Mouse (Mus musculus) intestine, embryonic 14.5 days (tissue): ENCODE data around the gene Slc44a3. TPM values are rescaled to one million over a fixed set of nuclear protein-coding genes. Genes with fewer than 3 reads are reported as not detected.

ENCODE experiments used
- ATAC-seq: fragments of 200-750 bp; cut with Nextera tagmentation; replicated peaks from 2 replicates; pipeline ENCODE4 v1.8.0; 2017; ENCODE audit warnings: low read depth, moderate number of reproducible peaks, moderate TSS enrichment, moderate library complexity; ENCODE audit not compliant: low FRiP score, low TSS enrichment
- DNase-seq: peaks from one replicate; pipeline ENCODE4 v3.0.0-alpha.2; 2018; ENCODE audit warnings: low spot score
- H3K27ac ChIP-seq: fragments of 300-500 bp; sonication (generic); 2 replicates; pipeline ENCODE4 v1.5.1; 2014; ENCODE audit warnings: low read depth, mild to moderate bottlenecking, control low read depth
- H3K27me3 ChIP-seq: fragments of 300-500 bp; sonication (generic); replicated peaks from 2 replicates; pipeline ENCODE4 v1.6.1; 2014; ENCODE audit warnings: low read length, control low read depth; ENCODE audit not compliant: control insufficient read depth, insufficient read depth
- H3K36me3 ChIP-seq: fragments of 300-500 bp; sonication (generic); 2 replicates; pipeline ENCODE4 v1.6.1; 2014; ENCODE audit warnings: low read length, control low read depth; ENCODE audit not compliant: control insufficient read depth, insufficient read depth
- H3K4me1 ChIP-seq: fragments of 300-500 bp; sonication (generic); replicated peaks from 2 replicates; pipeline ENCODE4 v1.6.1; 2014; ENCODE audit warnings: low read length, control low read depth, mixed read lengths; ENCODE audit not compliant: control insufficient read depth, insufficient read depth
- H3K4me2 ChIP-seq: fragments of 300-500 bp; sonication (generic); 2 replicates; pipeline ENCODE4 v1.6.1; 2014; ENCODE audit warnings: low read length
- H3K4me3 ChIP-seq: fragments of 300-500 bp; sonication (generic); 2 replicates; pipeline ENCODE4 v1.5.1; 2014; ENCODE audit warnings: low read depth, low read length, control low read depth, mixed read lengths
- H3K9ac ChIP-seq: fragments of 300-500 bp; sonication (generic); 2 replicates; pipeline ENCODE4 v1.6.1; 2014; ENCODE audit warnings: mild to moderate bottlenecking, low read length
- H3K9me3 ChIP-seq: fragments of 300-500 bp; sonication (generic); 2 replicates; pipeline ENCODE4 v1.6.1; 2016; ENCODE audit warnings: low read length, control low read depth; ENCODE audit not compliant: control insufficient read depth
- WGBS: fragments of 180-500 bp; shearing (Covaris S2); extraction: QIAGEN DNeasy Blood & Tissue Kit; methylation state at CpG from one replicate; pipeline ENCODE4 v1.1.7; 2014; 5-methylcytosine and 5-hydroxymethylcytosine counted together
- polyA plus RNA-seq: library from polyadenylated mRNA; unstranded; fragments of >200 nt; fragmentation: Nextera tagmentation; extraction: Ambion mirVana; gene quantifications from 2 replicates; pipeline ENCODE4 v1.2.1, GENCODE M21; 2014

The Slc44a3 gene
- polyA plus RNA-seq, 1 experiment from 2014 or later: 34.4 TPM

DNA sequence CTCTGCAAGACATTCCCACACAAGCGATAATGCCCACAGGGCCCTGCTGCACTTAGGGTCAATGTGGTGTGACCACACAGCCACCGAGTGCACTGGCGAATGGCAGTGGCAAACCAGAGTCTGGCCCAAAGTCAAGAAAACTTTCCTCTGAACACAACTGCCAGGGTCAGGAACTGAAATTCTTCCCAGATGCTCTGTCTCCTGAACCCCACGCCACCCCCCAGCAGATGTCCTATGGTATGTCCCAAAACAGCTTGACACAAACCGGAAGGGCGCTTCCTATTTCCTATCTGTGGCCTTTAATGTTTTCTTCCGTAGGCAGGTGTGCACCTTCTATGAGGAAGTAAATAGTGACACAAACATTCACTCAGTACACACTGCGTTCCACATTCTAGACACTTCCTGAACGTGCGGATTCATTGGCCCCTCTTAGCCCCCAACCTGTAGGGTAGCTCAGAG is 65.1 kb downstream of the Slc44a3 start:
- Histone ChIP-seq H3K9ac (no peak overlapping the region), H3K9me3 (no peaks in the 10 kb centered on the region), H3K36me3 (no peaks in the 10 kb centered on the region), H3K4me3 (no peak overlapping the region), H3K4me2 (no peak overlapping the region), H3K27ac (no peak overlapping the region), H3K27me3 (no peaks in the 10 kb centered on the region), H3K4me1 (peaks cover 18% of the 10 kb centered on the region)
- 84% methylated on average over 10 of the region's 10 CpGs for WGBS
- ATAC-seq: no peak
- DNase-seq: no peak

DNA sequence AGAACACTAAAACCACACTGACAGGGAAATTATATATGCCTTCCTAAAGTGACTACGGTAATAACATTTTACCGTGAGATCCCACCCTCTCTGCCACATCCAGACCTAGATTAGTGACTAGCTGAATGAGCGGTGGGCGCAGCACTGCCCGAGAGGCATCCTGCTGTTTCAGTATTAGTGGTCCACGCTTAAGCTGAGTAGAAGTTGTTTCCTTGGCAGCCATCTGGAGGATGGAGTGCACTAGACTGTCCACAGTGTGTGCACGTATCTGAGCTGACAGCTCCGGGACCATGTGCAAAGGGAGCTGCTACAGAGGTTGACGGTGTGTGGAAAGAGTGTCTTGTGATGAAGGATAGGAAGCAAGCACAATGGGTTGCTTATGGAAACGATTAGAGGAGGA is 66.4 kb downstream of the Slc44a3 start:
- 77% methylated on average over 10 of the region's 10 CpGs for WGBS
- 0 out of 2 replicates have a peak, but pooled peaks cover 4% of the 10 kb centered on the region for H3K36me3 ChIP-seq
- H3K4me1 ChIP-seq: peaks cover 18% of the 10 kb centered on the region
- no peak overlapping the region for H3K9ac ChIP-seq
- H3K9me3 ChIP-seq: no peaks in the 10 kb centered on the region
- H3K27me3 ChIP-seq: no peaks in the 10 kb centered on the region
- ATAC-seq: no peak
- no peak overlapping the region for H3K27ac ChIP-seq
- no peak for DNase-seq
- no peak overlapping the region for H3K4me2 ChIP-seq
- H3K4me3 ChIP-seq: no peak overlapping the region

DNA sequence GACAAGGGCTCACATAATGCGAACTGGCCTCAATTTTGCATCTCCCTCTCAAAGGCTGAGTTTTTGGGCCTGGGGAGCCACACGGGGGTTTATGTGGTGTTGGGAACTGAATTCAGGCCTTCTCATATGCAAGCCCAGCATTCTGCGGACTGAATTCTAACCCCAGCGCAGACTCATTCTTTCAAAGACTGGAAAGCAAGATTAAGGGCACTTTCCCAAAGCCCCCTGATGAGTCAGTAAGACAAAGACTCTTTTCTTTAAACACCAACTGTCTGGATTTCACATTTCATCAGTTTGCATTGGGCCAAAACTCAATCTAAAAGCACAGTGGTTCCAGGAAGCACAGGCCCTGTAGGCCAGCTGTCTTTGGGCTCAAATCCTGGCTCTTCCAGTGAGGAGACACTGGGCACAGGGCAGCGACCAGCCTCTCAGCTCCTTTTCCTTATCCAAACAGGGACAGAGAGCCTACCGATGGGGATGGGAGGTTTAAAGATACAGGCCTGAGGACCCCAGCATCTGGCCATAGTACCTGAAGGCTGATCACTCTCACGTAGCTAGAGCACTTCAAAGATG is 67.4 kb downstream of the Slc44a3 start:
- Histone ChIP-seq H3K9ac (no peak overlapping the region), H3K4me1 (peaks cover 13% of the 10 kb centered on the region), H3K27me3 (no peaks in the 10 kb centered on the region), H3K36me3 (peaks cover 13% of the 10 kb centered on the region), H3K9me3 (no peaks in the 10 kb centered on the region), H3K4me2 (no peak overlapping the region), H3K27ac (0 out of 2 replicates have a peak overlapping the region, but pooled peaks have one; percentile 7), H3K4me3 (no peak overlapping the region)
- ATAC-seq: no peak
- DNase-seq: no peak
- WGBS: 72% methylated on average over 7 of the region's 7 CpGs

DNA sequence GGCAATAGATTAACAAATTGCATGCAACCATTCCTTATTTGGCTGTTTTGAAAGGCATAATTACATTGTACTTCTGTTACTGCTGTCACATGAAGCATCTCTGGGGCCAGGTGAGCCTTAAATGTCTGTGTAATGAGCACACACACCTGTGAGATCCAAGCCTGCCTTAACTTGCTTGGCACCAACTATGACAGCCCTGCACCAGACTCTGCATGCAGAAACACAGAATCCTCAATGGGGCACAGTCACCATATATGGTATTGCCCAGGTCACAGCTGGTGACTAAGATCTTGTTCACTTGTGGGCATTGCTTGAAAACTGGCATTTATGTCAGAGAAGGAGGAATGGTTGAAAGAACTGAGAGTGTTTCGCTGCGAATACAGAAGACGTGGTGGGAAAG is 69.4 kb downstream of the Slc44a3 start:
- H3K4me3 ChIP-seq: no peak overlapping the region
- H3K4me1 ChIP-seq: no peaks in the 10 kb centered on the region
- H3K27ac ChIP-seq: no peak overlapping the region
- ATAC-seq: no peak
- H3K4me2 ChIP-seq: no peak overlapping the region
- H3K9me3 ChIP-seq: no peaks in the 10 kb centered on the region
- DNase-seq: no peak
- H3K27me3 ChIP-seq: no peaks in the 10 kb centered on the region
- no peak overlapping the region for H3K9ac ChIP-seq
- H3K36me3 ChIP-seq: peaks cover 34% of the 10 kb centered on the region
- WGBS: 90% methylated on average over 3 of the region's 3 CpGs

DNA sequence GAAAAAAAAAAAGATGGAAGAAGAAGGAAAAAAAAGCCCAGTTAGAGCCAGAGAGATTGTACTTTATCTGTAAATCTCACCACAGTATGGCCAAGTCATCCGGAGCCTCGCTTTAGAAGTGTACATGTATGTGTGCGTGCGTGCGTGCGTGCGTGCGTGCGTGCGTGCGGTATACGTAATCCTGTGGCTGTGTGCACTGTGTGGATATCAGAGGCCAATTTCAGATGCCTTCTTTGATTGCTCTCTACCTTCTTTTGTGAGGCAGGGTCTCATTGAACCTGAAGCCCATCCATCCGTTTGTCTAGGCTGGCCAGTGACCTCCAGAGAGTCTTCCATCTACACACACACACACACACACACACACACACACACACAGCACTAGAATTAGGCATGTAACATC is 70.7 kb downstream of the Slc44a3 start:
- no peak overlapping the region for H3K4me2 ChIP-seq
- no peak overlapping the region for H3K27ac ChIP-seq
- no peaks in the 10 kb centered on the region for H3K27me3 ChIP-seq
- no peak overlapping the region for H3K4me3 ChIP-seq
- WGBS: 94% methylated on average over 13 of the region's 13 CpGs
- no peak overlapping the region for H3K9ac ChIP-seq
- H3K9me3 ChIP-seq: no peaks in the 10 kb centered on the region
- no peak for ATAC-seq
- H3K4me1 ChIP-seq: no peaks in the 10 kb centered on the region
- H3K36me3 ChIP-seq: peaks cover 47% of the 10 kb centered on the region
- DNase-seq: no peak

DNA sequence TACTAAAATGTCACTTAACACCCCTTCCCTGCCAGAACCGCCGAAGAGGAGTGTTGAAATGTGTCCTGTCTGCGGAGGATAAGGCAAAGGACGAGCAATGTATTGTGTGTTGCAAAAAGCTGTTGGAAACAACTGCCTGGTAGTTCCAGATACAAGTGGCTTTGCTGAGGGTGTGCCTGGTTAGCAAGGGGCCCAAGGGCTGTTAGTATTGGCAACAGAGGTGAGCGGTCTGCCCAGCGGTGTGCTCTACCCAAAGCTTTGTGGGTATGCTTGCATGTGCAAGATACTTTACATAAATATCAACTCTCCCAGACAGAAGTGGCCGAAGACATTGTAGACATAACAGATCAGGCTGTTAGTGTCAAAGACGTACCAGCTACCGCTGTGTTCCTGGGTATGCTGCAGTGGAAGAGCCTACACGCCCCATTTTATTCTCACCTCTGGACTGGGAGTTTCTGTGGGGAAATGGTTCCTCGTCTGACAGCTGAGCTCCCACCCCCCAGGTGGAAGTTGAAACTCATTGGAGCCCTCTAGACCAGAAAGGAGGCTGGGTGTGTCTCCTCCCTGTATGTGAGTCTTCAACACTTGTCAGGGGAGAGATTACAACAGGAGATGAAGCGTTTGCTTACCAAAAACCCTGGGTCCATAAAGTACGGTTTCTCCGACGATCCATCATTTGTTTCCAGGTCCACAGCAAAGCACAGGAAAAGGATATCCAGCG is 71.6 kb downstream of the Slc44a3 start:
- H3K27ac ChIP-seq: no peak overlapping the region
- H3K27me3 ChIP-seq: no peaks in the 10 kb centered on the region
- no peak overlapping the region for H3K9ac ChIP-seq
- DNase-seq: no peak
- H3K9me3 ChIP-seq: no peaks in the 10 kb centered on the region
- H3K4me1 ChIP-seq: no peaks in the 10 kb centered on the region
- H3K4me3 ChIP-seq: no peak overlapping the region
- H3K4me2 ChIP-seq: no peak overlapping the region
- 74% methylated on average over 16 of the region's 16 CpGs for WGBS
- no peak; the same call in 1 of the 2 replicates for ATAC-seq
- H3K36me3 ChIP-seq: peaks cover 55% of the 10 kb centered on the region

DNA sequence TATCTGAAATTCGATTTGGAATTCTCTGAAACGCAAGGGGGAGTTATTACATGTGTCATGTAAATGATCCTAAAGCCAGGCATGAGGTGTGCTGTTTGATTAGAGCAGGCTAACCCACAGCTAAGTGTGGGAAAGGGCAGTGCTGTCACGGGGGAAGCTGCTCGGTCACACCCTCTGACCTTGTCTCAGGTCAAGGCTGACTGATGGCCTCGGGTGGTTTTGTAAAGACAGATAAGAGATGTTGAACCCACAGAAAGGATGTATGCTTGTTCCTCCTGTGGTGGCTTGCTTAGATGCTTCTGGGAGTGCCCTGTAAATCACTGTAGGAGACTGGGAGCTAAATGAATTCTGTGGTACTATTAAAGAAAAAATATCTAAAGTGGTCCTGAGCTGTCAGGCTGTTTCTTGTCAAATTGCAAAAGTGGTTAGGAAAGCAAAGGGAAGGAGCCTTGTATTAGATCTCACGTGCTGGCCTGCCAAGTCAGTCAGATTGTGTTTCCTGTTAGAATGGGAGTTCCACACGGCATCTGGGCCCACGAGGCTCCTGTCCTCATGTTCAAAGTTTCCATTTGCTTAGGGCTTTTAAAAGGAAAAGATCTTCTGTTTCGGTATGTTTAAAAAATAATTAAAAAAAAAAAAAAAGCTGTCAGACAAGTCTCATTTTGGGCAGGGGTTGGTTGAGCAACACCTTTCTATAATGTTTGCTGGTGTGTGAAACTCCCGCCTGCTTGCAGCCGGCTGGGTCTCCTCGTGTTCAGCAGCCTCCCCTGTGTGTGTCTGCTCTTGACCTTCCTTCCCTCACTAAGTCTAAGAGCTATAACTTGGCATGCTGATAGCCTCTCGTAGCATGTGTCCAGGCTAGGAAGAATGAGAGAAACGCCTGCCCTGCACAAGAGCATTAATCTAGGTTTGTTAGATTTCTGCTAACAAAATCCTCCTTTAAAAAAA is 73.4 kb downstream of the Slc44a3 start:
- Histone ChIP-seq H3K27ac (no peak overlapping the region), H3K4me1 (no peaks in the 10 kb centered on the region), H3K9ac (no peak overlapping the region), H3K9me3 (no peaks in the 10 kb centered on the region), H3K36me3 (peaks cover 73% of the 10 kb centered on the region), H3K4me3 (no peak overlapping the region), H3K4me2 (no peak overlapping the region), H3K27me3 (no peaks in the 10 kb centered on the region)
- ATAC-seq (no peak), DNase-seq (no peak)
- WGBS: 56% methylated on average over 14 of the region's 14 CpGs

DNA sequence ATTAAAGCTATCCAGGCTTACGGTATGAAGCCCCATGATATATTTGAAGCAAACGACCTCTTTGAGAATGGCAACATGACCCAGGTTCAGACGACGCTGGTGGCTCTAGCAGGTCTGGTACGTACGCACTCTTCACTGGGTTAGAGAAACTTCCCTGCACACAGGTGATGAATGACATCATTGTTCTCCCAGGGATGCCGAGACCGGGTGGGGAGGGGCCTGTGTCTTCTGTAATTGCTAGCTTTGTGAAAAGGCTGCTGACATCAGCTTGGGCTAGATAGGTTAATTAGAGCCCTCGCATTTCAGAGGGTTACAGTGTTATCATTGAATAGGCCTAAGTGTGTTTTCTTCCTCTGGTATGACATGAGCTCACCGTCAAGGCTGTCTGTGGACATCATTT is 80.8 kb downstream of the Slc44a3 start:
- Histone ChIP-seq H3K27me3 (no peaks in the 10 kb centered on the region), H3K27ac (no peak overlapping the region), H3K36me3 (peaks cover 64% of the 10 kb centered on the region), H3K9me3 (no peaks in the 10 kb centered on the region), H3K4me1 (peaks cover 16% of the 10 kb centered on the region), H3K4me3 (no peak overlapping the region), H3K9ac (no peak overlapping the region), H3K4me2 (no peak overlapping the region)
- WGBS: 75% methylated on average over 10 of the region's 10 CpGs
- DNase-seq: no peak
- no peak for ATAC-seq
